Mouse (Mus musculus) C2C12 (cell line): ENCODE data around the gene Tnfaip2.

Experiments
- CTCF ChIP-seq: IDR thresholded peaks from one replicate; pipeline ENCODE4 v1.5.1; 2011; ENCODE audit not compliant: control insufficient read depth, insufficient read depth, insufficient read length
- MAX ChIP-seq: IDR thresholded peaks from one replicate; pipeline ENCODE4 v1.6.1; 2011; ENCODE audit warnings: mild to moderate bottlenecking, control low read depth
- MYOG ChIP-seq: IDR thresholded peaks from one replicate; pipeline ENCODE4 v1.6.1; 2011; ENCODE audit not compliant: control insufficient read depth, insufficient read length; ENCODE audit errors: extremely low read depth
- USF1 ChIP-seq: IDR thresholded peaks from one replicate; pipeline ENCODE4 v1.6.1; 2011; ENCODE audit warnings: low read depth, mild to moderate bottlenecking, control low read depth, moderate library complexity

DNA sequence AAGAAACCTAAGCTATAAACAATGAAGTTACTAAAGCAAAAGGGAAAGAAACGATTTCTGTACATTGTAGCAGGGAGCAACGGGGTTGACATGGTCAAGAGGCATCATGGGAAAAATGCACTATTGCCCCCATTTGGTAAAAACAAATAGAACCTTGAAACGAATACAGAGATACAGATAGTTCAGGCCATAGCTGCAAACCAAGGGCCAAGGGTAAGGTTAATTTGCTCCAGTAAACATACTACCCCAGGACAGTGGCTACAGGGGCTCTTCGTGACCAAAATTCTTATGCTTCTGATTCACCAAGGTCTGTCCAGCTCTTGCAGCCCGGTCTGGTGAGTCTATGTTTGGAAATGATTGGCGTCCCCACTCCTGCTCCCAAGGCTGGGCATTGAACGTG lies 21.3 kb downstream of the Tnfaip2 start:
- TF ChIP-seq CTCF (no peak), MAX (no peak), USF1 (no peak), MYOG (no peak)
